Mouse (Mus musculus): ENCODE results near the gene Gm17409.
A peak's percentile ranks its signal among the peaks of the same experiment; 100 is the strongest.

The Gm17409 gene

GRCm38 (mm10) chr2:58484284-58484965 lies 14.5 kb downstream of the Gm17409 start:
- DNase-seq (ENCODE audit: low read depth, low spot score), result peak; percentile 75

DNA sequence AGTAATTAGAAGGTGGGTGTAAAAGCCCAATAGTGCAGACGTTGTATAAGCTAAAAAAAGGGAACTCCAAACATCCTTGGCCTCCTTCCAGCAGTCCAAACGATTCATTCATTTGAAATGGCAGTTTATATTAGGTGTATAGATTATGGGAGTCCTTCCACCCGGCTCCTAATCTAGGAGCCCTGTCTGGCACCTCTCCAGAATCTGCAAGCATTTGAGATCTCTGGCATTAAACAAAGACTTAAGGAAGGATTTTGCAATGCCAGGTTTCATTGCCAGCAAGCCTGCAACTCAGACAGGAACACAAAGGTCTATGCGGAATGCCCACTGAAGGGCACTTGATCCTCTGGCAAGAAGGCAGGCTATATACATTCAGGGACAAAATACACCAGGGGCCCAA lies 15.2 kb downstream of the Gm17409 start:
- DNase-seq (ENCODE audit: low read depth, low spot score), result no peak

DNA sequence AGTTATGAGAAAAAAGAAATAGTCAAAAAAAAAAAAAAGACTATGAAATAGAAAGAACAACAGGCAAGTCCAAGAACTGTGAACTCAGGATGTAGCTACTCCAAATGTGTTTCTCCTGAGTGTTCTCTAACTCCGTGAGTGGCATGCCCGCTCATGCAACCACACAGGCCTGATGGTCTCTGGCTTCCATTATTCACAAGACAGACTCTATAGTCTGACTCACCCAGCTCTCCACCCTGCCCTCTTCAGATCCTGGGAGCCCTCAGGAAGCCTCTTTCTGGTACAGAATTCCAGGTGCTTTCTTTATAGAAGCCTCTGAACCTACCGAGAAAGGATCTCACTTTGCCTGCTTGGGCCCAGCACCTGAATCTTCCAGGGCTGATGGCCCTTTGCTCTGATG lies 15.8 kb downstream of the Gm17409 start:
- DNase-seq (ENCODE audit: low read depth, low spot score), result no peak

DNA sequence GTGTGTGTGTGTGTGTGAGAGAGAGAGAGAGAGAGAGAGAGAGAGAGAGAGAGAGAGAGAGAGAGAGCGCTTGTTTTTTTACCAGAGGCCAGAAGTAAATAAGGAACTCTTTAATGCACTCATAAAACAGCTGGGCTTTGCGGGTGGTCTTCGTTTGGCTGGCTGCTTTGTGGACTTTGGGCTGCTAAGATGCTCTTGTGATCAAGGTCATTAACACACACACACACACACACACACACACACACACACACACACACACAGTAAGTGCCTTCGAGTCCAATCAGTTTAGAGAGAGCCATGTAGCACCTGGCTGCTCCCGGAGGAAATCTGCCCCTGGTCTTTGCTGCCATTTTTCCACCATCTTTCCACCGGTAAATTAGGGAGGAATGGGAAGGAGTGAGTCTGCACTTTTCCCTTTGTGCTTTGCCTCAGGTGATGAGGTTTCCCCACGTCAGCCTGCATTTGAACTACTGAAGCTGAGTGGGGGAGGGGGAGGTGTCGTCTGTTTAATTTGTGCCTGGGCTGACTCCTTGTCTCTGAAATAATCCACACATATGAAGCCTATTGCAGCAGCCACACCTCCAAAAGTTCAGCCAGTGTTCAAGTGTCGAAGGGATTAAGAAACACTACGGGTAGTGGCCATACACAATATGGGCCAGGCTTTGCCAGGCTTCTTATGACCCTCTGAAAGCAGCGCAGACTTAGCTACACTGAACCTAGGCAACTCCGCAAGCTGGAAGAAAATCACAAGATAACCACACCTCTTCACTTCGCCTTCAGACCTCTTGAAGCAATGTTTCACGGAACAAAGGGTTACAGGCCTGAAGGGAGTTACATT lies 16.7 kb downstream of the Gm17409 start:
- DNase-seq (ENCODE audit: low read depth, low spot score), result no peak

DNA sequence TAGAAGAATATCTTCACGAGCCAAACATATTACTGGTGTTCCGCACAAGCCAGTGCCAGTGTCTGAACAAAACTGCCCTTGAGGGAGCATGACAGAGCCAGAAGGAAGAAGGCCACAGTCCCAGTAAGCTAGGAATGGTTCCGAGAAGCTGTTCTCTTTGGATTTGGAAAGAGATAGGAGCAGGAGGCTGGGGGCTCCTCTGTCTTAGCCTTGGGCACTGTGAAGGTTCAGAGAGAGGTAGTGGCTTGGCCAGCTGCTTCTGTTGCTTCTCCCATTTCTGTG lies 17.3 kb downstream of the Gm17409 start:
- no peak for DNase-seq (ENCODE audit: low read depth, low spot score)

DNA sequence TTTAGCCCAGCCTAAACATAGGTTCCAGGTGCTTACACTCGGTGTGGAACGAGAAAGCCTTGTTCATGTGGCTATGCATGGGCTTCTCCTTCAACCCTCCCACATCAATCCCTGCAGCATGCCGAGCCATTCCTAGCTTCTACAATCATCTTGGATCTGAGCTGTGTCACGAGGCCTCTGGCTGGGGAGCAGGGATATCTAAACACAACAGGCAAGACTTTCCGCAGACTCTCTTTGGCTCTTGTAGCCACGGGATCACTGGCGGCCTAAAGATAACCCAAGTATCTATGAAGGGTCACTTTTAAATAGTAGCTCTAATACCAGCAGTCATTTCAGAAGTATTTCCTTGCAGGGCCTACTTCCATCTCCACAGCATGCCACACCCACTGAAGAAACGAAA lies 18.5 kb downstream of the Gm17409 start:
- DNase-seq (ENCODE audit: low read depth, low spot score), result no peak

DNA sequence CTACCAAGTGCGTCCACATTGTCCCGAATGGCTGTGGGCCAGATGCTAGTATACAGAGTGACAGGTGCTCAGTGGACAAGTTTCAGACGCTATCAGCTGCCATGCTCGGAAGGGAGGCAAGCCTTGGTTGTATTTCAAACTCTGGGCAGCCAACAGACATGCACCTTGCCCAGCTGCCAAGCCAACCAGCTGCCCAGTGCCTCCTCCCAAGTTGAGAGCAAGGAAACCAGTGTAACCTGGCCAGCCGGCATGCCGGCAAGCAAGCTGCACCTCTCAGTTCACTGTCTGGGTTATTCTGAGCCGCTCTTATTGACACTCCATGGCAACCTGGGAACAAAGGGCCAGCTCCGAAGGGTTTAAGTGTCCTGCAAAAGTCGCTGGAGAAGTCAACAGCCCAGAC lies 19.4 kb downstream of the Gm17409 start:
- DNase-seq (ENCODE audit: low read depth, low spot score), result no peak

DNA sequence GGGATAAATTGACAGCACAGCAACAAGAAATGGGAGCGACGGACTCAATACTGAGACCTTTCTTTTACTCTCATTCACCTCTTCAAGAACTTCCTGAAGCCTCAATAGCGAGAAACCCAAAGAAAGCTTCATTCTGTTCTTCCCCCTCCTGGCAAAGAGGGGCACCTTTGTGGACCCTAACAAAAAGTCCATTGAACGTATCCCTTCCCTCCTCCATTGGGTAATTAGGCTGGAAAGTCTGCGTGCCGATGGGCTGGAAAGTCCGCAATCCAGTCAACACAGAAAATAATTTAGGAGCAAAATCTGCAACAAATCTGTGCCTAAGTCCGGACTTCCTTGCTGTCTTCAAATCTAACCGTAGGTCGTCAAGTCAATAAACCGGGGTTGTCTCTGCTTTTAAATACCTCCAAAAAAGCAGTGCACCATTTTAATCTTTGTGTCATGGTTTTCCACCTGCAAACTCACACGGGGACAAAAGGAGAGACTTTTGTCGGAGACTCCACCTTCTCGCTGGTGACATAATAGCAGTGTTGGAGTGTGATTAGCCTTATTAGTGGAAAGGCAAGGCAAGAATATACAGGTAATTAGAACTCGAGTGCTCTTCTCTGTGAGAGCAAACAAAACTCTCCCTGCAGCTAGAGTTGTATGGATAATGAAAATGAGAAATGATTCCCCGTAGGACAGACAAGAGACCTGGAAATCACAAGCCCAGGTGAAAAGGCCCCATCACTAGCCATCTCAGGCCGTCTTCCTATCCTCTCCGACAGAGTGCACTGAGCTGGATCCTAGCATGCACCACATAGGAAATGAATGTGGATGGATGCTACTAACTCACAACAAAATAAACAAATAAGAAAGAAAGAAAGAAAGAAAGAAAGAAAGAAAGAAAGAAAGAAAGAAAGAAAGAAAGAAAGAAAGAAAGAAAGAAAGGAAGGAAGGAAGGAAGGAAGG lies 24.0 kb downstream of the Gm17409 start:
- DNase-seq (ENCODE audit: low read depth, low spot score), result no peak

DNA sequence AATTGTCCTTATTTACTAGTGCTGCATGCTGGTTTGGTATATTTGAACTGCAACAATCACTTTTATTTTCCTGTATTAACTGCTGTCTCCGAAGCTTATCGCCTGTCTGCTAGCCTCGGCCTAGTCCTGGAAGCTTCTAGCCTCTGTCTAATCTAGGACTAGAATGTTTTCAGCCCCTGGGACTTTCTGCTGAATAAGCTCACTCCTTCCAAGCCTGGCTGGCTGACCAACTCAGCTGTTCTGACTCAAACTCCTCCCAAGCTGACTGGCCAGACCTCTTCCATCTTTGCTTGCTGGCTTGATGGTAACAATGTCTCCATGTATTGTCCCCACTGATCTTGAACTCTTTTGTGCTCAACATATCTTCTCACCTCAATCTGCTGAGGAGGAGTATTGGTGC lies 25.4 kb downstream of the Gm17409 start:
- DNase-seq (ENCODE audit: low read depth, low spot score), result no peak

- no peak for DNase-seq (ENCODE audit: low read depth, low spot score)
Observed at GRCm38 (mm10) chr2:58496647-58497410, 26.9 kb downstream of the Gm17409 start.

DNA sequence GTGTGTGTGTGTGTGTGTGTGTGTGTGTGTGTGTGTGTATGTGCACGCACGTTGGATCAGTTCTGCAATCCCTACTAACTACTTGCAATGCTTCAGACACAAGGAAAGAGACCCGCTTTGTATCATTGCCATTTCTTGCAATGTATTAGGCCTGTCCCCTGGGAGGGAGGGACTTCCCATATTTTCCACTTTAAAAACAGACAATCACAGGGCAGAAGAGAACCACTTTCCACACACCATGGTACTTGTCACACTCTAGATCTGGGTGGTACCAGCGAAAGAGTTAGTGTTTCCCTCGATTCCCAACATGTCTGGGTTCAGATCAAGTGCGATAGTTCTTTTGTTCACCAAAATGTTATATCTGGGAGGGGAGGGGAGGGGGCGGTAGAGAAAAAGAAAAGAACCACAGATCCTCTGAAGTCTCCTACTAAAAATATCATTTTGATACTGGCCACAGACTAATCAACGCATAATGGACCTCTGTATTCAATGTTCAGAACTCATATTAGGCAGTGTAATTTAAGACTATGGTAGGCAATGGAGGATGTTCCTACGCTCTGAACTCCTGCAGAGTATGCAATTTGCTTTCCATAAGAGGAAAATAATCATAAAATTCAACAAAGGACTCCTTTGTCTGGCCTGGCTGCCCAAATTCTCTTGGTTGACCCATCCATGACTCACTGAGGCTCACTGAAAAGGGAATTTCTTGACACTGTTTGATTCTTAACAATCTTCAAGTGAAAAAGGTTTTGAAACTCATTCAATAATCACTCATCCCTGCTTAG lies 35.6 kb downstream of the Gm17409 start:
- no peak for DNase-seq (ENCODE audit: low read depth, low spot score)

DNA sequence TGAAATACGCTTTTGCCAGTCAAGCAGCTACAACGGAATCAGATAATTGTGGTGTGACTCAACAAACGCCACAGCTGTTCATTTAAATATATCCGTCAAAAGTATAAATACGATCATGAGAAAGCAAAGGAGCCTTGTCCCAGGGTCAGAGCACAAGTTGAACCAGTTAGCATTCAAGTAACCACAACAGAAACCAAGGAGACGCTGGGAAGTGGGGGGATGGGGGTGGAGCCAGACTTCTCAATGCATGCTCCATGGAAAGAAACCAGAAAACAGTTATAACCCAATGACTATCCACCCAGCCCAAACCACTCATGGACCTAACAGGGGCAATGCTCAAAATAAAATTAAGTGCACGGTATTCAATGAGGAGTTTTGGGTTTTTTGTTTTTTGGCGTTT lies 40.3 kb downstream of the Gm17409 start:
- no peak for DNase-seq (ENCODE audit: low read depth, low spot score)

GRCm38 (mm10) chr2:58513212-58513611 lies 43.3 kb downstream of the Gm17409 start:
- no peak for DNase-seq (ENCODE audit: low read depth, low spot score)

DNA sequence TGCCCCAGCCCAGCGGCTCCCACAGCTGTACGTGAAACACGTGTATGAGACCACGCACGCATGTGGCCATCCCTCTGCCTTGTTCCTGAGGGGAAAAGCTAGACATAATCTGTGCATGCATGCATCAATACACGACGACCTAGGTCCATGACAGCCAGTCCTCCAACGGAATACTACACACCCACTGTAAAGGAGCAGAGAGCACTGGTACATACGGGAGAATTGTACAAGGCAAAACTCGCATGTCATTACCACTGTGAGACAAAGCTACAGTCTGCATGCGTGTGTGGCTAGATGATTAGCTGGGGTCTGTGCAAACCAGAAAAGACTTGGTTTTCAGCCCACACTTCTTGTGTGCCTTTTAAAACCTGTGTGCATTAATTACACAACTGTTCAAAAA lies 44.6 kb downstream of the Gm17409 start:
- no peak for DNase-seq (ENCODE audit: low read depth, low spot score)

DNA sequence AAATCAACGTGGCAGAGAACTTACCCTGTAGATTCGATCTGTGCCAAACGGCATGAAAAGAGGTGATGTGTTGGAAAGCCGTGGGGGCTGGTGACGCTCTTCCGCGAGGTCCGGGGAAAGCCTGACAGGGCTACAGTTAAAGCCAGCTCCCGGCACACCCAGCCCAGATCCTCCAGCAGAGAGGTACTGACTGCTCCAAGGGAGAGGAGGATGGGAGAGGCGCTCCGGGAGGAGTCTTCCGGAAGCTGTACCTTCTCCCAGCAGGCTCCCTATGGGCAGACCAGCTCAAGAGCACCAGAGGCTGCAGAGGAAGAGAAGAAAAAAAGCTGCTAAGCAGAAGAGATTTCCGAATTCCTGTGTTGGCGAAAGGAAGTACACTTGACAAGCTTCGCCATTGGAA lies 46.1 kb downstream of the Gm17409 start:
- DNase-seq (ENCODE audit: low read depth, low spot score), result peak; percentile 40

- no peak for DNase-seq (ENCODE audit: low read depth, low spot score)
Observed at GRCm38 (mm10) chr2:58516920-58517319, 47.0 kb downstream of the Gm17409 start.

GRCm38 (mm10) chr2:58518517-58518916 lies 48.6 kb downstream of the Gm17409 start:
- no peak for DNase-seq (ENCODE audit: low read depth, low spot score)

Data from brain, adult 2 months (tissue).